Mouse (Mus musculus): ENCODE measurements around the gene Igsf10.
"Not testable (repeated sequence)": the region's sequence is repeated elsewhere in the genome, so short reads cannot be mapped to it uniquely, and the experiment has no call there.

Gene Igsf10

GRCm38 (mm10) chr3:59344065-59344905, at the start of gene Igsf10:
Gene Igsf10 (minus strand): TSS chr3:59344394.
- DNase-seq (ENCODE audit: low read depth, low spot score) = peak; percentile 45

- no peak for DNase-seq (ENCODE audit: low read depth, low spot score)
Measured at GRCm38 (mm10) chr3:59385553-59385952, 41.4 kb upstream of the Igsf10 start.

DNA sequence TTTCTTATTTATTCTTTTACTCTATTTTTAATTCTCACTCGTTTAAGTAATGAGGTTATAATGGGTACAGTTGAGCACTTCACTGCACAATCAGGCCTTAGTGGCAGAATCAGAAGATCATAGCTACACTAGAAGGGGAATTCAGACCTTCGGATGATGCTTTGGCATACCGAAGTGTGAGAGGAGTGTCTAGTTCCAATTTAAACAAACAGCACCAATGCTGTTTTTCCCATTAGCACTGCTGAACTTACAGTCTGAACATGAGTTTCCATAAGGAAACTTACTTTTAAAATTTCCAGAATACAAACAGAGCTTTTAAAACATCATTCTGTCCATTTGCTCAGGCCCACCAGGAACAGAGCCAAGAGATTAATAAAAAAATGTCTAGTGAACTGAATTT, 40.8 kb upstream of the Igsf10 start:
- no peak for DNase-seq (ENCODE audit: low read depth, low spot score)

DNA sequence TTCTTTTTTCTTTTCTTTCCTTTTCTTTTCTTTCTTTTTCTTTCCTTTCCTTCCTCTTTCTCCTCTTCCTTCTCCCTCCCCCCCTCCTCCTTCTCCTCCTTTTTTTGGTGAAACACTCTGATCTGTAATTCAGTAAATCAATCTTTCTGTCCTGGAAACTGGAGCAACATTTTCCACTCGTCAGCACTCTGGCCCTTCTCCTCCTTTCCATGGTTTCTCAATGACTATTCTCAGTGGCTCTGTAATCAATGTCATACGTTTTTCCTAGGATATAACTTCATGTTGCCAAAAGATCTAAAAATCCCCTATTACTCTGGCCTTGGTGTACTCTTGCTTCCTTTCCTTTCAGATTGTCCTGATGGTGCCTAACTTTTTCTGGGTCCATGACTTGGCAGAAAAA, 40.1 kb upstream of the Igsf10 start:
- DNase-seq (ENCODE audit: low read depth, low spot score) = no peak

- DNase-seq (ENCODE audit: low read depth, low spot score) = not testable (repeated sequence)
Measured at GRCm38 (mm10) chr3:59378791-59379190, 34.6 kb upstream of the Igsf10 start.

DNA sequence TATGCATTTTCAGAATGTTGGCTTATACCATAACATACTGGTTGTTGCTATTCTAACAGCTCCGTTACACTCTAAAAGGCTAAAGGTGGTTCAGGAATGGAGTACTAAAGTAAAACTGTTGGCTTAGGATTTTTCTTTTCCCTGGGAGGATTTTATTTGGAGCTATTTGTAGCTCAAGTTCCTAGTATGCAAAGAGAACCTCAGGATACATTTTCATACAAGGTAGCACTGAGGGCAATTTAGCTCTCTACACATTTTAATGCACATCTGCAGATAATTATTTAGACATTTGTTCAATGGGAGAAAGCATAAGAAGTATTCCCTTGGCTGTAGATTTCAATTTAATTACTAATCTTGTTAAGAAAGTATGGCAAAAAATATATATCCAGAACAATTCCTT, 17.7 kb upstream of the Igsf10 start:
- DNase-seq (ENCODE audit: low read depth, low spot score) = no peak

DNA sequence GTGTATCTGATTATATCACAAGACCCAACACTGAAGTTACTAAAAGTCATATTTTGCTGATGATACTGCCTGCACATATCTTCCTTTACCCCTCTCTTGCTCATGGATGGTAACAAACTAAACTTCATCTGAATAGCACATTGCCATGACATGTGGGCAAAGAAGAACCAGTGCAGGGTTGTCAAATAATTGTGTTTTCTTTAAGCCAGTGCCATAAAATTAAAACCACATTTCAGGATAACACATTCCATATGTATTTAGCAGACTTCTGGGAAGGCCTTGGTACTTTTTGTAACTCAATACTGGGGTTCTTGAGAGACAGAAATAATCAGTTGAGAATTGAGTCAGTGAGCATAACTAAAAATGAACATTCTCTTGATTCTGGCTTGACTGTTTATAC, 15.9 kb upstream of the Igsf10 start:
- DNase-seq (ENCODE audit: low read depth, low spot score) = no peak

GRCm38 (mm10) chr3:59354156-59354555, 10.0 kb upstream of the Igsf10 start:
- no peak for DNase-seq (ENCODE audit: low read depth, low spot score)

DNA sequence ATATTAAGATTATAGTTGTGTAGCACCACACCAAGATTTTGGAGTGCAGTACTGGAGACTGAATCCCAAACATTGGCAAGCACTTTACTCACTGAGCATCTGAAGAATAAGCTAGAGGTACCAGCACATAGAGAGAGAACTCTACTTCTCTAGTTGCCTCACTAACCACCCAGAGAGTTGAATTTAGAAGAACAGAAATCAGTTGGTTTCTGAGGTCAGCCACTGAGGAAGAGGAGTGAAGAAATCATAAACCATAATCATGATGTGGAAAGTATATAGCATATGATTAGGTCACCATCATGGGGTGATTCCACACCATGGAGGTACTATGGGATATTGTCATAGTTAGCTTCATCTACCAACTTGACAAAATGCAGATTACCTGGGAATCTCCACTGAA, 7.6 kb upstream of the Igsf10 start:
- DNase-seq (ENCODE audit: low read depth, low spot score) = no peak

DNA sequence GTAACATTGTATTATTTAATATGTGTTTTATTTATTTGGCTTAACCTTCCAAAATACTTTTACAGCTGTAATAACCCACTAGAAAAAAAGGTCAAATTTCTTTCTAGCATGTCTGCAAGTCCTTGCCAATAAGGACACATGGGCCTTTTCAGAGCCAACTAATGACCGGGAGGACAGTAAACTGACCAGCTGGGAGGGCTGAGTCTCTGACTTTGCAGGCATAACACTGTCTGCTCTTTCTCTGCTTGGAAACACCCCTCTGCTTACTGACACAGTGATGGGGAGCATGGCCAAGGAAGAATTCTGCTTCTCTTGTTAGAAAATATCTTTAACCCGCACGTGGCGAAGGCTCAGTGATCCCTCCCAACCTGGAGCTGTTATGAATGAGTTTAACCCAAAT, 1.2 kb downstream of the Igsf10 start:
- no peak for DNase-seq (ENCODE audit: low read depth, low spot score)

- no peak for DNase-seq (ENCODE audit: low read depth, low spot score)
Measured at GRCm38 (mm10) chr3:59341647-59342427, 2.4 kb downstream of the Igsf10 start.

DNA sequence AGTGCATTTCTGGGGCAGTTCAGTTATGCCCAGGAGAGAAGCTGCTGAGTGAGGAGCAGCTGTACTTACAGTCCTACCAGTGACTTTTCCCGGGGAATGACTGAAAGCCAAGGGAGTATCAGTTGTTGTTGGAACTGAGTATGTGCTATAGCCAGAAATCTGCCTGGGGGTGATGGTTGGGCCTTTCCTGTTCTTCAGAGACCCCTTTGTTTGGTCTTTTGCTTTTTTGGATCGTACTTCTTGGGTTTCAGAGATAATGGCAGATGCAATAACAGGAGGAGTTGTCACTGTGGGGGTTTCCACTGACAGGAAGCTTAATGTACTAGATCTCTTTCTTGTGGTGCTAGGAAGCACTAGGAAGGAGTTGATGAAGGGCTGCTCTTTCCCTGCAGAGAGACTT, 15.7 kb downstream of the Igsf10 start:
- no peak for DNase-seq (ENCODE audit: low read depth, low spot score)

DNA sequence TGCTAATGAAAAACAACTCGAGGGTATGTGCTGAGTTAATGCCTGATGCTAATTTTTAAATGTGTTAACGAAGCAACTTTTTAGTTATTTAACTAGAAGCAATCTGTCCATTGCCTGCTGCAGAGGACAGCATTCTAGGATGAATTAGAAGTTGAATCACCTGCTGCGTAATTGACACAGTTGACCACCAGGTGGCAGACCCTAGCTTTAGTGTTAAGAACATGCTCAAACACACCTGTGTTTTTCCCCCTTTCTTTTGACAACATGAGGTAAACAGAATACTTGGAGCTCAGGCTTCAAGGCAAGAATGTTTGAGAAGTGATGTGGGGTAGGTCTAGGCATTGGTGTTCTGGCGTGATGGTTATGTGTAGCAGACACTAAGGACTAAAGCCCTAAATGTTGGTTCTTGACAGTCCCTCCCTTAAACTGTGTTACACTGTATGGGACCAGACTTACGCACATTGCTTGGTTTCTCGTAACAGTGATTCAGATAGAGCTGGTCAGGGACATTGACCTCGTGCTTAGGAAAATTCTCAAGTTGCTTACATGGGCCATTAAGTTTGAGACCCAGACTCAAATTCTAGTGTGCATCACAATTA, 22.8 kb downstream of the Igsf10 start:
- DNase-seq (ENCODE audit: low read depth, low spot score) = peak; percentile 66

DNA sequence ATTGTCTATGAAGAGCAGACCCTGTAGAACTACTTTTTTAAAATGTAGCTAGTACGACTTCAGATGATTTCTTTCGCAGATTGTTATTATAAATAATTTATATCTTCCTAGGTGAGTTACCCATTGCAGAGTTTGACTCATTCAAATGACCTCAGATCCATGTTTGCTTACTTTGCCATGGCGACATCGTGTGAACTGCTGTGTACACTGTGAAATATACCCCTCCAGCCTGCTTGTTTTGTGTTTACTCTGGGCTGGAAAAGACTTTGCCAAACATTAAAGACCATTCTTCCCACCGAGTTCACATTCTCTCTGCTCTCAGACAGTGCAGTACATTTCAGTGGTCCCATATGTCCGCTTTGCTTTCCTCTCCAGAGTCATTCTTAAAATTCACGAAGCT, 28.1 kb downstream of the Igsf10 start:
- no peak for DNase-seq (ENCODE audit: low read depth, low spot score)

DNA sequence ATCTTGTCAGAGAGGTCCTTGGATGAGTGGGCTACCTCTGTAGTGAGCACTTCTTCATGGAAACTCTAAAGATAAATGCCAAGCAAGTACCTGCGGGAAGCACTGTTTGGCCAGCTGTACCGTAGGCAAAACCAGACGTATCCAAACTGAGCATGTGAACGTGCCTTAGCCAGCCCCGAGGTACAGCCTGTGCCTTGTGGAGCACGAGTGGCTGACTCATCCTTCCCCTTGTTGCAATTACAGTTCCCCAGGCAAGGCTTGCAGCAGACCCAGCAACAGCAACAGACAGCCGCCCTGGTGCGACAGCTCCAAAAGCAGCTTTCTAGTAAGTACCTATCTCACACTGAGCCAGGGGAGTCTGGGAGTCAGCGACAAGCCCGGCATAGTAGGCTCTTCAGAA, 31.6 kb downstream of the Igsf10 start:
- no peak for DNase-seq (ENCODE audit: low read depth, low spot score)

- no peak for DNase-seq (ENCODE audit: low read depth, low spot score)
Measured at GRCm38 (mm10) chr3:59305518-59305917, 38.7 kb downstream of the Igsf10 start.

DNA sequence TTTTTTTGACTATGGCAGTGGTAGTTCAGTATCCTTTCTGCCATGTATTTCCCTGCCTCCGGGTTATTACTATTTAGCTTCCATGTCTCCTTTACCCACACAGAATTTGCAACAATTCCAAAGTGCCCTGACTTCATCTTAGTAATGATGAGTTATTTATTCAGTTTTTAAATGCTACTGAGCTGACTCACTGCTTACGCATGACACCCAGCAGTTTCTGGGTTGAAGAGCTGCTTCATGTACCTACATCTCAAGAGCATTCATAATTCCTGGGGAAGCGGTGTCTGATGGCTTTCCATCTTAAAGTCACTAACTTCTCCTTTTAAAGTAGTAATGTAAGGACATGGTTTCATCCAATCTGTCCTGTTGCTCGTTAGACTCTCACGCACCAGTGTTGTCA, 39.2 kb downstream of the Igsf10 start:
- no peak for DNase-seq (ENCODE audit: low read depth, low spot score)

DNA sequence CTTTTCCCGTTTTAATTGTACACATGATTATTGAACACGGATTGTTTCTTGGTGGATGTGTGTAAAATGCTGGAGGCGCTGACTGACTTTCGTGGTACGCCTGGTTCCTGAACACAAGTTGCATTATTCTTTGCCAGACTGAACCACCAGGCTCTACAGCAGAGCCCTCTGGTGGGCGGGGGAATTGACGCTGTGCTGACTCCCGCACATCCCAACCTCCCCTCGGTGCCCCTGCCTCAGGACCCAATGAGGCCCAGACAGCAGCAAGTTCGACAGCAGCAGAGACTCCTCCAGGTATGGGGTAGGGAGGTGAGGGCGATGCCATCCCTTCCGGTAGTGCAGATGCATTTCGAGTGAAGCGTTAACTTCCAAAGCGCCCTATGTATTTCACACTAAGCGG, 46.5 kb downstream of the Igsf10 start:
- DNase-seq (ENCODE audit: low read depth, low spot score) = peak; percentile 27

GRCm38 (mm10) chr3:59296563-59297130, 47.5 kb downstream of the Igsf10 start:
- DNase-seq (ENCODE audit: low read depth, low spot score) = no peak

GRCm38 (mm10) chr3:59295699-59296562, 48.3 kb downstream of the Igsf10 start:
- DNase-seq (ENCODE audit: low read depth, low spot score) = no peak
